Mouse (Mus musculus) lung, adult 2 months (tissue): ENCODE measurements around the gene Chd9. TPM values are rescaled to one million over a fixed set of nuclear protein-coding genes. Genes with fewer than 3 reads are reported as not detected.

Experiments
- DNase-seq: peaks from one replicate; pipeline ENCODE4 v3.0.0; 2022
- H3K4me1 ChIP-seq: fragments of 200-500 bp; 2 replicates; pipeline ENCODE4 v1.6.1; 2011; ENCODE audit warnings: low read length; ENCODE audit not compliant: control insufficient read depth, insufficient read depth
- H3K4me3 ChIP-seq: fragments of 200-500 bp; replicated peaks from 2 replicates; pipeline ENCODE3; 2011; ENCODE audit warnings: low read depth, mild to moderate bottlenecking, control low read depth, low read length; ENCODE audit errors: extremely low read depth
- CTCF ChIP-seq: fragments of 200-500 bp; IDR thresholded peaks from 2 replicates; pipeline ENCODE4 v1.5.1; 2011; ENCODE audit warnings: mild to moderate bottlenecking, low read length, control low read depth; ENCODE audit not compliant: insufficient read depth
- POLR2A ChIP-seq: fragments of 200-500 bp; IDR thresholded peaks from 2 replicates; pipeline ENCODE4 v1.6.1; 2011; ENCODE audit warnings: low read depth, mild to moderate bottlenecking, control low read depth, low read length, borderline replicate concordance; ENCODE audit errors: extremely low read depth
- WGBS: fragments of 180-500 bp; shearing (Covaris S2); methylation state at CpG from one replicate; pipeline ENCODE4 v1.1.7; 2018; 5-methylcytosine and 5-hydroxymethylcytosine counted together
- polyA plus RNA-seq: library from polyadenylated mRNA; depleted of rRNA; stranded (reverse); fragments of >200 nt; gene quantifications from 2 replicates; pipeline ENCODE4 v1.2.3, GENCODE M21; 2012; rRNA removed

Chd9 gene
- polyA plus RNA-seq, 1 experiment, result 129 TPM

- Histone ChIP-seq H3K4me1 (no peaks in the 10 kb centered on the region), H3K4me3 (no peak overlapping the region)
- no peak for DNase-seq
- WGBS, result 92% methylated on average over 7 of the region's 7 CpGs
- TF ChIP-seq CTCF (no peak), POLR2A (no peak)
Observed at GRCm38 (mm10) chr8:91088452-91088851, 260.3 kb downstream of the Chd9 start.

- TF ChIP-seq CTCF (no peak), POLR2A (no peak)
- no peak for DNase-seq
Observed at GRCm38 (mm10) chr8:91089601-91090000, 261.4 kb downstream of the Chd9 start.

GRCm38 (mm10) chr8:91094135-91094534 is 266.0 kb downstream of the Chd9 start:
- DNase-seq, result no peak
- no peak overlapping the region for H3K4me3 ChIP-seq
- 72% methylated on average over 5 of the region's 5 CpGs for WGBS
- no peak for TF ChIP-seq CTCF
- no peak for TF ChIP-seq POLR2A
- H3K4me1 ChIP-seq, result no peaks in the 10 kb centered on the region

More at GRCm38 (mm10) chr8:91089601-91090000, 261.4 kb downstream of the Chd9 start:
- H3K4me1 ChIP-seq, result no peaks in the 10 kb centered on the region
- H3K4me3 ChIP-seq, result no peak overlapping the region
- WGBS, result 69% methylated on average over 2 of the region's 2 CpGs

- no peak overlapping the region for H3K4me3 ChIP-seq
- no peak for DNase-seq
- H3K4me1 ChIP-seq, result no peaks in the 10 kb centered on the region
- WGBS, result 79% methylated on average over 6 of the region's 6 CpGs
- TF ChIP-seq POLR2A (no peak), CTCF (no peak)
Observed at GRCm38 (mm10) chr8:91098106-91098505, 270.0 kb downstream of the Chd9 start.

Other genes starting within 250 kb of the Chd9 start
- gene Gm19935, start 11.0 kb upstream of the Chd9 start, polyA plus RNA-seq, result 4.6 and 10.3 TPM in 2 replicates
- gene Rbl2, start 241.7 kb downstream of the Chd9 start, polyA plus RNA-seq, result 18.6 and 24.2 TPM in 2 replicates